Mouse (Mus musculus): ENCODE data around the gene Tectb. TPM values are rescaled to one million over a fixed set of nuclear protein-coding genes. Genes with fewer than 3 reads are reported as not detected.

The Tectb gene
- polyA plus RNA-seq, 2 experiments: 0.01 to 0.23 TPM

GRCm38 (mm10) chr19:55227135-55227534 lies 46.6 kb downstream of the Tectb start:
- H3K4me1 ChIP-seq (replicated peaks; ENCODE audit: control insufficient read depth in 2 of 2, insufficient read depth in 2 of 2, low read length in 1 of 2): 0 out of 4 replicates have a peak, but pooled peaks cover 0 to 3% of the 10 kb centered on the region in 2 experiments
- TF ChIP-seq CTCF (IDR thresholded peaks at IDR 0.05; ENCODE audit: low read depth) (peak; percentile 52), EP300 (IDR thresholded peaks at IDR 0.05; ENCODE audit: low read depth) (no peak)
- no peak for DNase-seq (ENCODE audit: low read depth in 3 of 3, low spot score in 3 of 3)
- H3K27me3 ChIP-seq (ENCODE audit: control insufficient read depth, insufficient read depth, low read length): no peaks in the 10 kb centered on the region
- no peak overlapping the region for H3K9ac ChIP-seq (replicated peaks)
- ATAC-seq (ENCODE audit: insufficient read depth): no peak
- H3K27ac ChIP-seq: no peak overlapping the region
- no peak overlapping the region for H3K4me2 ChIP-seq (ENCODE audit: low read depth)
- 58% methylated on average over 7 of the region's 7 CpGs for WGBS (ENCODE audit: insufficient replicate concordance)
- H3K36me3 ChIP-seq (replicated peaks; ENCODE audit: control insufficient read depth, insufficient read depth, low read depth): no peaks in the 10 kb centered on the region
- H3K4me3 ChIP-seq (ENCODE audit: insufficient read depth in 1 of 2, low read depth in 2 of 2, low read length in 2 of 2): no peak overlapping the region
- no peaks in the 10 kb centered on the region for H3K9me3 ChIP-seq (ENCODE audit: control insufficient read depth, low read length)

- TF ChIP-seq CTCF (IDR thresholded peaks at IDR 0.05; ENCODE audit: low read depth): no peak
- TF ChIP-seq EP300 (IDR thresholded peaks at IDR 0.05; ENCODE audit: low read depth): no peak
- Histone ChIP-seq H3K4me1 (replicated peaks; ENCODE audit: control insufficient read depth in 2 of 2, insufficient read depth in 2 of 2, low read length in 1 of 2) (peaks cover 0 to 15% of the 10 kb centered on the region in 2 experiments; a peak in 3 of 4 replicates), H3K9ac (replicated peaks) (no peak overlapping the region), H3K27ac (no peak overlapping the region), H3K9me3 (ENCODE audit: control insufficient read depth, low read length) (no peaks in the 10 kb centered on the region), H3K27me3 (ENCODE audit: control insufficient read depth, insufficient read depth, low read length) (no peaks in the 10 kb centered on the region), H3K36me3 (replicated peaks; ENCODE audit: control insufficient read depth, insufficient read depth, low read depth) (no peaks in the 10 kb centered on the region), H3K4me3 (ENCODE audit: insufficient read depth in 1 of 2, low read depth in 2 of 2, low read length in 2 of 2) (no peak overlapping the region), H3K4me2 (ENCODE audit: low read depth) (no peak overlapping the region)
- DNase-seq (ENCODE audit: low read depth in 3 of 3, low spot score in 3 of 3) (no peak), ATAC-seq (ENCODE audit: insufficient read depth) (no peak)
- WGBS (ENCODE audit: insufficient replicate concordance): 67% methylated on average over 10 of the region's 10 CpGs
These were observed 50.5 kb downstream of the Tectb start for GRCm38 (mm10) chr19:55231081-55231480.

GRCm38 (mm10) chr19:55232136-55232535 lies 51.6 kb downstream of the Tectb start:
- peaks cover 0 to 17% of the 10 kb centered on the region in 2 experiments; a peak in 3 of 4 replicates for H3K4me1 ChIP-seq (replicated peaks; ENCODE audit: control insufficient read depth in 2 of 2, insufficient read depth in 2 of 2, low read length in 1 of 2)
- H3K27ac ChIP-seq: no peak overlapping the region
- no peak overlapping the region for H3K4me2 ChIP-seq (ENCODE audit: low read depth)
- no peak overlapping the region for H3K4me3 ChIP-seq (ENCODE audit: insufficient read depth in 1 of 2, low read depth in 2 of 2, low read length in 2 of 2)
- no peaks in the 10 kb centered on the region for H3K9me3 ChIP-seq (ENCODE audit: control insufficient read depth, low read length)
- TF ChIP-seq CTCF (IDR thresholded peaks at IDR 0.05; ENCODE audit: low read depth) (no peak), EP300 (IDR thresholded peaks at IDR 0.05; ENCODE audit: low read depth) (no peak)
- ATAC-seq (ENCODE audit: insufficient read depth) (peak; percentile 49), DNase-seq (ENCODE audit: low read depth in 3 of 3, low spot score in 3 of 3) (no peak)
- H3K36me3 ChIP-seq (replicated peaks; ENCODE audit: control insufficient read depth, insufficient read depth, low read depth): no peaks in the 10 kb centered on the region
- no peaks in the 10 kb centered on the region for H3K27me3 ChIP-seq (ENCODE audit: control insufficient read depth, insufficient read depth, low read length)
- 57% methylated on average over 8 of the region's 8 CpGs for WGBS (ENCODE audit: insufficient replicate concordance)
- no peak overlapping the region for H3K9ac ChIP-seq (replicated peaks)

- no peak overlapping the region for H3K4me3 ChIP-seq (ENCODE audit: insufficient read depth in 1 of 2, low read depth in 2 of 2, low read length in 2 of 2)
- 10% methylated on average over 2 of the region's 2 CpGs for WGBS (ENCODE audit: insufficient replicate concordance)
- H3K9me3 ChIP-seq (ENCODE audit: control insufficient read depth, low read length): no peaks in the 10 kb centered on the region
- no peaks in the 10 kb centered on the region for H3K36me3 ChIP-seq (replicated peaks; ENCODE audit: control insufficient read depth, insufficient read depth, low read depth)
- H3K9ac ChIP-seq (replicated peaks): no peak overlapping the region
- no peak overlapping the region for H3K27ac ChIP-seq
- no peaks in the 10 kb centered on the region for H3K27me3 ChIP-seq (ENCODE audit: control insufficient read depth, insufficient read depth, low read length)
- TF ChIP-seq EP300 (IDR thresholded peaks at IDR 0.05; ENCODE audit: low read depth): no peak
- TF ChIP-seq CTCF (IDR thresholded peaks at IDR 0.05; ENCODE audit: low read depth): no peak
- DNase-seq (ENCODE audit: low read depth in 3 of 3, low spot score in 3 of 3) (no peak), ATAC-seq (ENCODE audit: insufficient read depth) (no peak)
- H3K4me1 ChIP-seq (replicated peaks; ENCODE audit: control insufficient read depth in 2 of 2, insufficient read depth in 2 of 2, low read length in 1 of 2): peaks cover 0 to 17% of the 10 kb centered on the region in 2 experiments; a peak in 3 of 4 replicates
- no peak overlapping the region for H3K4me2 ChIP-seq (ENCODE audit: low read depth)
These were observed 55.5 kb downstream of the Tectb start for GRCm38 (mm10) chr19:55236026-55236425.

- H3K4me1 ChIP-seq (replicated peaks; ENCODE audit: control insufficient read depth in 2 of 2, insufficient read depth in 2 of 2, low read length in 1 of 2): peaks cover 0 to 16% of the 10 kb centered on the region in 2 experiments; a peak in 3 of 4 replicates
- H3K9ac ChIP-seq (replicated peaks): no peak overlapping the region
- no peaks in the 10 kb centered on the region for H3K36me3 ChIP-seq (replicated peaks; ENCODE audit: control insufficient read depth, insufficient read depth, low read depth)
- no peak for DNase-seq (ENCODE audit: low read depth in 3 of 3, low spot score in 3 of 3)
- no peak for ATAC-seq (ENCODE audit: insufficient read depth)
- TF ChIP-seq CTCF (IDR thresholded peaks at IDR 0.05; ENCODE audit: low read depth) (no peak), EP300 (IDR thresholded peaks at IDR 0.05; ENCODE audit: low read depth) (no peak)
- no peaks in the 10 kb centered on the region for H3K27me3 ChIP-seq (ENCODE audit: control insufficient read depth, insufficient read depth, low read length)
- no peaks in the 10 kb centered on the region for H3K9me3 ChIP-seq (ENCODE audit: control insufficient read depth, low read length)
- no peak overlapping the region for H3K27ac ChIP-seq
- H3K4me3 ChIP-seq (ENCODE audit: insufficient read depth in 1 of 2, low read depth in 2 of 2, low read length in 2 of 2): no peak overlapping the region
- H3K4me2 ChIP-seq (ENCODE audit: low read depth): no peak overlapping the region
- 58% methylated on average over 5 of the region's 5 CpGs for WGBS (ENCODE audit: insufficient replicate concordance)
These were observed 56.0 kb downstream of the Tectb start for GRCm38 (mm10) chr19:55236564-55236963.

Measured in liver, embryonic 14.5 days (tissue).